In genomic region chr15:102526111-102527002, GRCm38 (mm10) we compare ENCODE assay signal across 26 mouse cellular contexts. TPM values are rescaled to one million over a fixed set of nuclear protein-coding genes. Genes with fewer than 3 reads are reported as not detected.
A peak's percentile ranks its signal among the peaks of the same experiment; 100 is the strongest.
DNase-seq lines count a peak whose midpoint lies in the region; ATAC-seq and TF ChIP-seq lines count a peak whose summit lies in the region.
"Had no signal": no experiment of that assay in that cellular context is flagged by ENCODE, and none has a peak within 500 bp of the region (broad histone marks: within the 10 kb centered on the region; RNA-seq: fewer than 3 reads in every experiment).

No protein-coding gene starts in this region.

- TF ChIP-seq CTCF in layer of hippocampus, adult 2 months (conservative IDR thresholded peaks at IDR 0.05), result no peak

- intact Hi-C loops in gastrocnemius, postnatal 14 days (cut with DNase I; ENCODE audit: low total_unique reads), result no loop called here

- no peak for ATAC-seq in monocyte, adult 5-6 weeks (replicated peaks; ENCODE audit: insufficient number of reproducible peaks, low FRiP score, low TSS enrichment, poor library complexity, severe bottlenecking)
- ATAC-seq: forebrain, embryonic 14.5 days; hindbrain, postnatal 0 days; midbrain, embryonic 15.5 days had no signal

- no peak for DNase-seq in layer of hippocampus, adult 2 months (ENCODE audit: low spot score in 2 of 2)
- DNase-seq in layer of hippocampus, postnatal 10 days (ENCODE audit: low spot score in 2 of 2), result no peak
- DNase-seq in CD4-positive helper T cell, adult 2 months (ENCODE audit: low read depth, low spot score), result peak; percentile 66
- DNase-seq in CD4-positive, CD25-positive, alpha-beta regulatory T cell, adult 2 months (ENCODE audit: low read depth, low spot score), result peak; percentile 44
- DNase-seq in thymus, postnatal 14 days, result peak; percentile 37
- DNase-seq in gastrocnemius, postnatal 14 days, result no peak
- DNase-seq: adrenal gland, postnatal 36 days; gastrocnemius, postnatal 10 days; heart, adult 18-20 months; heart, postnatal 14 days; kidney, adult 11 months; layer of hippocampus, postnatal 36 days; lung, postnatal 4 days had no signal

- H3K27ac ChIP-seq in layer of hippocampus, adult 2 months, result peak overlapping the region; percentile 32
- H3K27ac ChIP-seq: heart, embryonic 13.5 days; hindbrain, postnatal 0 days; kidney, postnatal 0 days; midbrain, embryonic 15.5 days; stomach, embryonic 15.5 days had no signal

- no peak overlapping the region for H3K4me3 ChIP-seq in layer of hippocampus, adult 2 months
- H3K4me3 ChIP-seq: heart, embryonic 13.5 days; midbrain, embryonic 15.5 days; stomach, embryonic 15.5 days had no signal

RNA-seq across cellular contexts. Expression of gene Npff, which starts 1.6 kb away (rescaled TPM):
- 1 to 10 TPM; 5.5 TPM for total RNA-seq in layer of hippocampus, adult 2 months (2021)
- 1 to 10 TPM; 2.6 to 6.3 TPM for total RNA-seq in layer of hippocampus, postnatal 10 days (2021)
- 1 to 10 TPM; 1.4 to 1.7 TPM for total RNA-seq in gastrocnemius, postnatal 14 days (2021)
- 2.3 to 5.9 TPM in 2 of 3 replicates, not detected in the other for total RNA-seq in monocyte, adult 5-6 weeks (2017)

RNA-seq across cellular contexts. Expression of gene Tarbp2, which starts 8.4 kb away (rescaled TPM):
- total RNA-seq in layer of hippocampus, adult 2 months (2021), result 10 to 100 TPM; 36.2 to 37.7 TPM
- total RNA-seq in layer of hippocampus, postnatal 10 days (2021), result 10 to 100 TPM; 45.7 to 46.8 TPM
- total RNA-seq in gastrocnemius, postnatal 14 days (2021), result 10 to 100 TPM; 37.9 to 40.2 TPM
- 16.2 to 27.3 TPM (median 20.8 TPM) in 3 replicates for total RNA-seq in monocyte, adult 5-6 weeks (2017)

RNA-seq across cellular contexts. Expression of gene Map3k12, which starts 9.5 kb away (rescaled TPM):
- total RNA-seq in layer of hippocampus, adult 2 months (2021), result 10 to 100 TPM; 95.0 to 99.9 TPM
- 10 to 100 TPM; 83.2 to 88.9 TPM for total RNA-seq in layer of hippocampus, postnatal 10 days (2021)
- 1 to 10 TPM; 3.1 TPM for total RNA-seq in gastrocnemius, postnatal 14 days (2021)
- total RNA-seq in monocyte, adult 5-6 weeks (2017), result 0.32 to 1.2 TPM (median 0.97 TPM) in 3 replicates

RNA-seq across cellular contexts. Expression of gene Gm10337, which starts 22.8 kb away (rescaled TPM):
- total RNA-seq in layer of hippocampus, adult 2 months (2021), result not detected
- not detected for total RNA-seq in layer of hippocampus, postnatal 10 days (2021)
- not detected for total RNA-seq in gastrocnemius, postnatal 14 days (2021)
- not detected in 3 replicates for total RNA-seq in monocyte, adult 5-6 weeks (2017)
- total RNA-seq: adrenal gland, adult 18-20 months; adrenal gland, postnatal 36 days; ES-E14; gastrocnemius, postnatal 10 days; heart, adult 18-20 months; heart, postnatal 14 days; hindbrain, postnatal 0 days; layer of hippocampus, adult 18-20 months; layer of hippocampus, postnatal 36 days; left cerebral cortex, postnatal 10 days; liver, adult 2 months; megakaryocyte-erythroid progenitor cell, adult 5-6 weeks had no signal

RNA-seq across cellular contexts. Expression of gene Pcbp2, which starts 56.0 kb away (rescaled TPM):
- 100 to 1,000 TPM; 496 to 505 TPM for total RNA-seq in layer of hippocampus, adult 2 months (2021)
- 100 to 1,000 TPM; 418 to 481 TPM for total RNA-seq in layer of hippocampus, postnatal 10 days (2021)
- total RNA-seq in gastrocnemius, postnatal 14 days (2021), result 100 to 1,000 TPM; 382 to 414 TPM
- 106 to 183 TPM (median 119 TPM) in 3 replicates for total RNA-seq in monocyte, adult 5-6 weeks (2017)

Comparison
In these comparisons a context has a peak if more than half of its experiments do, and no peak if none do; other contexts are left out.
1. DNase-seq: peak in CD4-positive helper T cell, adult 2 months (single experiment), CD4-positive, CD25-positive, alpha-beta regulatory T cell, adult 2 months (single experiment) and thymus, postnatal 14 days (single experiment); none in layer of hippocampus, adult 2 months (0 of 2), layer of hippocampus, postnatal 10 days (0 of 2) and gastrocnemius, postnatal 14 days (single experiment).
2. RNA of gene Map3k12, which starts 9.5 kb away (total RNA-seq): 95.0 to 99.9 TPM in layer of hippocampus, adult 2 months and 83.2 to 88.9 TPM in layer of hippocampus, postnatal 10 days; 3.1 TPM in gastrocnemius, postnatal 14 days and 0.32 to 1.2 TPM in monocyte, adult 5-6 weeks; every median in the first group is over 10 times any median in the second.